32 mouse cellular contexts compared by ENCODE assay signal in the genomic region with DNA sequence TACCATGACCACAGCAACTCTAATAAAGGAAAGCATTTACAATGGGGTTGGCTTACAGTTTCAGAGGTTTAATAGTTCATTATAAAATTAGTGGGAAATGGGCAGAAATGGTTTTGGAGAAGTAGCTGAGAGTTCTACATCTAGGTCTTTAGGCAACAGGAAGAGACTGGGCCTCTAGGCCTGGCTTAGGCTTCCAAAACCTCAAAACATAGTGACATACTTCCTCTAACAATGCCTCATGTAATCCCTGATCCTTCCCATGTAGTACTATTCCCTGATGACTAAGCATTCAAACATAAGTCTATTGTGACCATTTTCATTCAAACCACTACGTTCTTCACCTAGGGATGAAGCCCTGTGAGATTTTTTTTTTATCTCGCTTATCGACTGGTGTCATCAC. TPM values are rescaled to one million over a fixed set of nuclear protein-coding genes. Genes with fewer than 3 reads are reported as not detected.
DNase-seq lines count a peak whose midpoint lies in the region; ATAC-seq and TF ChIP-seq lines count a peak whose summit lies in the region.
"Had no signal": no experiment of that assay in that cellular context is flagged by ENCODE, and none has a peak within 500 bp of the region (broad histone marks: within the 10 kb centered on the region; RNA-seq: fewer than 3 reads in every experiment).

No protein-coding gene starts in this region.

- H3K9ac ChIP-seq in liver, postnatal 0 days (replicated peaks) = no peak overlapping the region
- H3K9ac ChIP-seq: embryonic facial prominence, embryonic 13.5 days; forebrain, embryonic 13.5 days; heart, embryonic 12.5 days; heart, embryonic 15.5 days; hindbrain, embryonic 14.5 days had no signal

- no peaks in the 10 kb centered on the region for H3K36me3 ChIP-seq in liver, postnatal 0 days (replicated peaks; ENCODE audit: insufficient read depth, low read length)
- H3K36me3 ChIP-seq: embryonic facial prominence, embryonic 10.5 days; embryonic facial prominence, embryonic 13.5 days; G1E; heart, embryonic 12.5 days; heart, embryonic 15.5 days had no signal

- peak overlapping the region; percentile 35; the same call in 1 of the 2 replicates for H3K27ac ChIP-seq in liver, postnatal 0 days (ENCODE audit: low read depth)
- H3K27ac ChIP-seq: embryonic facial prominence, embryonic 10.5 days; embryonic facial prominence, embryonic 13.5 days; forebrain, embryonic 13.5 days; heart, embryonic 15.5 days; hindbrain, embryonic 14.5 days; hindbrain, postnatal 0 days had no signal

- no peak overlapping the region for H3K4me2 ChIP-seq in liver, postnatal 0 days (ENCODE audit: low read depth, low read length)
- H3K4me2 ChIP-seq: embryonic facial prominence, embryonic 13.5 days; forebrain, embryonic 13.5 days; heart, embryonic 12.5 days; heart, embryonic 15.5 days; hindbrain, embryonic 14.5 days had no signal

- H3K4me1 ChIP-seq in liver, postnatal 0 days (ENCODE audit: insufficient read depth) = peaks cover 4% of the 10 kb centered on the region; the same call in 1 of the 2 replicates
- H3K4me1 ChIP-seq: embryonic facial prominence, embryonic 13.5 days; forebrain, embryonic 13.5 days; heart, embryonic 12.5 days; heart, embryonic 15.5 days had no signal

- no peak overlapping the region for H3K4me3 ChIP-seq in liver, postnatal 0 days (ENCODE audit: low read depth, low read length)
- H3K4me3 ChIP-seq: embryonic facial prominence, embryonic 10.5 days; embryonic facial prominence, embryonic 13.5 days; erythroblast, embryonic 14.5 days; forebrain, embryonic 13.5 days; heart, embryonic 12.5 days; heart, embryonic 15.5 days had no signal

- DNase-seq in liver, postnatal 0 days = no peak
- no peak for DNase-seq in liver
- no peak for DNase-seq in thymus, postnatal 0 days (ENCODE audit: low spot score)
- DNase-seq in kidney, postnatal 4 days = no peak
- no peak for DNase-seq in layer of hippocampus, postnatal 36 days
- DNase-seq: adrenal gland, adult 2 months; adrenal gland, postnatal 14 days; B cell, adult 2 months; cerebellum, adult 18-20 months; cerebellum, adult 9-10 months; cerebellum, postnatal 25 days; embryo, embryonic 11 days; gastrocnemius, postnatal 14 days; heart, adult 18-20 months; heart, postnatal 10 days; heart, postnatal 36 days had no signal

- WGBS in liver, postnatal 0 days (ENCODE audit: insufficient replicate concordance) = 73% methylated on average over 3 of the region's 3 CpGs

- ATAC-seq in liver, postnatal 0 days = no peak
- ATAC-seq in granulocyte monocyte progenitor cell, adult 5-6 weeks (replicated peaks; ENCODE audit: poor library complexity, severe bottlenecking) = peak; percentile 90
- peak; percentile 85 for ATAC-seq in megakaryocyte, adult 5-6 weeks (ENCODE audit: poor library complexity, severe bottlenecking)
- ATAC-seq in cerebellum, adult (ENCODE audit: insufficient number of reproducible peaks, low FRiP score, low TSS enrichment) = no peak
- ATAC-seq: forebrain, embryonic 13.5 days; forebrain, embryonic 16.5 days; hindbrain, postnatal 0 days; inflammation-experienced regulatory T-cells, adult 6 months had no signal

- H3K27me3 ChIP-seq in liver, postnatal 0 days (ENCODE audit: insufficient read depth, low read length) = no peaks in the 10 kb centered on the region
- H3K27me3 ChIP-seq: CH12.LX; embryonic facial prominence, embryonic 13.5 days; heart, embryonic 15.5 days had no signal

- no peak for TF ChIP-seq CTCF in liver, postnatal 0 days (IDR thresholded peaks at IDR 0.05; ENCODE audit: low read depth)

- no peaks in the 10 kb centered on the region for H3K9me3 ChIP-seq in liver, postnatal 0 days (ENCODE audit: low read length)
- H3K9me3 ChIP-seq: embryonic facial prominence, embryonic 10.5 days; embryonic facial prominence, embryonic 13.5 days; forebrain, embryonic 13.5 days; G1E; heart, embryonic 12.5 days; heart, embryonic 15.5 days had no signal

- TF ChIP-seq EP300 in liver, postnatal 0 days (IDR thresholded peaks at IDR 0.05; ENCODE audit: low read depth) = no peak

RNA-seq across cellular contexts. Expression of a gene that starts 5.7 kb away (rescaled TPM):
- 3.3 and 3.4 TPM in 2 replicates for polyA plus RNA-seq in liver, postnatal 0 days (2015; fragmentation: Nextera tagmentation; extraction: Ambion mirVana)
- 20.3 and 20.4 TPM in 2 replicates for total RNA-seq in granulocyte monocyte progenitor cell, adult 5-6 weeks (2014; fragmentation: Nextera tagmentation)
- total RNA-seq in granulocyte monocyte progenitor cell, adult 5-6 weeks (2017) = 18.4 and 21.7 TPM in 2 replicates
- 36.2 and 37.6 TPM in 2 replicates for total RNA-seq in megakaryocyte, adult 5-6 weeks (2015)
- total RNA-seq in megakaryocyte, adult 5-6 weeks (2017) = 13.9 and 16.7 TPM in 2 replicates
- polyA plus RNA-seq in thymus, postnatal 0 days (2015; fragmentation: Nextera tagmentation; extraction: Ambion mirVana) = 10.2 and 10.9 TPM in 2 replicates
- under 1 TPM; 0.33 to 0.35 TPM for total RNA-seq in layer of hippocampus, postnatal 36 days (2021)
- total RNA-seq: gastrocnemius, adult 18-20 months had no signal

RNA-seq across cellular contexts. Expression of a gene that starts 7.2 kb away (rescaled TPM):
- 59.9 and 67.8 TPM in 2 replicates for polyA plus RNA-seq in liver, postnatal 0 days (2015; fragmentation: Nextera tagmentation; extraction: Ambion mirVana)
- 68.3 and 74.7 TPM in 2 replicates for total RNA-seq in granulocyte monocyte progenitor cell, adult 5-6 weeks (2014; fragmentation: Nextera tagmentation)
- 183 and 233 TPM in 2 replicates for total RNA-seq in granulocyte monocyte progenitor cell, adult 5-6 weeks (2017)
- total RNA-seq in megakaryocyte, adult 5-6 weeks (2015) = 93.3 and 118 TPM in 2 replicates
- 253 and 262 TPM in 2 replicates for total RNA-seq in megakaryocyte, adult 5-6 weeks (2017)
- 120 and 126 TPM in 2 replicates for polyA plus RNA-seq in thymus, postnatal 0 days (2015; fragmentation: Nextera tagmentation; extraction: Ambion mirVana)
- total RNA-seq in layer of hippocampus, postnatal 36 days (2021) = 10 to 100 TPM; 62.8 to 70.5 TPM

Comparison
In these comparisons a context has a peak if more than half of its experiments do, and no peak if none do; other contexts are left out.
1. ATAC-seq: peak in granulocyte monocyte progenitor cell, adult 5-6 weeks (single experiment) and megakaryocyte, adult 5-6 weeks (single experiment); none in liver, postnatal 0 days (single experiment) and cerebellum, adult (single experiment).
2. RNA of a gene that starts 5.7 kb away (total RNA-seq): 13.9 to 37.6 TPM in megakaryocyte, adult 5-6 weeks and 18.4 to 21.7 TPM in granulocyte monocyte progenitor cell, adult 5-6 weeks; 0.33 to 0.35 TPM in layer of hippocampus, postnatal 36 days; every median in the first group is over 10 times any median in the second.